Mouse (Mus musculus) embryo, embryonic 10 days (tissue): Measurements from ENCODE around the gene Zbtb25.

Experiments used
- DNase-seq: peaks from one replicate; pipeline ENCODE4 v3.0.0-alpha.2; 2015; ENCODE audit warnings: low spot score

Zbtb25 gene

DNA sequence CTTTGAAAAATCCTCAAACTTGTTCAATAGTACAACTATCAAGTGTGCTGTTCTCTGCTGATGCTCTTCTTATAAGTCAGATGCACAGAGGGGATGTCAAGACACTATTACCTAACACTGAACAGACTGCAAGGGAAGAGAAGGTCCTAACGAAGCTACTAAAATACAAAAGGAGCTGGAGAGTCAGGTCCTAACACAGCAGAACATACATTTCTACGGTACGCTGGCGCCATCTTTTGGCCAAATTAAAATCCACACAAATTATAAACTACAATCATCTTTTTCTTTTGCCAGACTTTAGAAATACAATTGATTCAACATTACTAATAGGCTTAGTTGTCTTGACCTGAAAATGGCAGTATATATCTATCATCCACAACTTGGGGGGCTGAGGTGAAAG, 28.3 kb downstream of the Zbtb25 start:
- peak; percentile 71 for DNase-seq

DNA sequence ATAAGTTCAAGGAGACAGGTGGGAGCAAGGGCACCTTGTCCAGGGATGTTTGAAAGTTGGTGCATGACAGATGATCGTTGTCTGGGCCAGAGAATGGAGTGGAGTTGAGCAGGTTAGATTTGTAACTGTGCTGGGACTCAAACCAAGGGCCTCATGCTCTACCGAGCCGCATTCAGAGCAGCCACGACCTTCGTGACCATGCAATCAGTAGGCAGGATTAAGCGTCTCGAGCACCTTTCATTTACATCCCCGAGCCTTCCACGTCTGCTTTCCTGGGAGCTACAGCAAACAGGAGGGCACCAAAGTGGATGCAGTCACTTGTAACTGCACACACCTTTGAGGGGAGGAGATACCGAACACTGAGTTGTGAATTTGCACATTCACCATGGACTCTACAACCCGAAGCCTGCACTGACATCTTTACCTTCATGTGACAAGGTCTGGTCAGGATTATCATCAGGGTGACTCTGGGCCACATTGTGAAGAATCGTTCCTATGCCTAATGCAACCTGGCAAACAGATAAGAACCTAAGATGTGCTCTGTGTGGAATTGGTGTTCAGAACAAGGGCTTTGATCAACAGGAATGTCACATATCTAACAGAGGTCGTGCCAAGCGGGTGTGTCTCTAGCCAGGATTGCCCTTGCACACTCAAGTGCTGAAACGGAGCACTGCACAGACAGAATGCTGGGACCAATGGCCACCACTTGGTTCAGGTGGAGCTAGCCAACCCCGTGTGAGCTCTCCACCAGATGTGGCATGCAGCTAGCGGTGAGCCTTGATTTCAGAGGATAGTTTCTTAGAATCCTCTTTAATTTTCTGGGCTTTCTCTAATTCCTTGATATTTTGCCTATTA, 33.1 kb downstream of the Zbtb25 start:
- DNase-seq, result no peak

- no peak for DNase-seq
Observed at GRCm38 (mm10) chr12:76335641-76336040, 33.8 kb downstream of the Zbtb25 start.

GRCm38 (mm10) chr12:76333688-76334087, 35.7 kb downstream of the Zbtb25 start:
- DNase-seq, result no peak

GRCm38 (mm10) chr12:76328567-76329354, 40.6 kb downstream of the Zbtb25 start:
- no peak for DNase-seq

- DNase-seq, result no peak
Observed at GRCm38 (mm10) chr12:76326437-76327220, 42.8 kb downstream of the Zbtb25 start.

- peak; percentile 80 for DNase-seq
Observed at GRCm38 (mm10) chr12:76324679-76325431, 44.5 kb downstream of the Zbtb25 start, which contains the start of gene Akap5. TSS of gene Akap5 (plus strand) at chr12:76324891.

GRCm38 (mm10) chr12:76318282-76319212, 50.9 kb downstream of the Zbtb25 start:
- DNase-seq, result peak; percentile 28

GRCm38 (mm10) chr12:76311951-76312350, 57.5 kb downstream of the Zbtb25 start:
- DNase-seq, result no peak

- no peak for DNase-seq
Observed at GRCm38 (mm10) chr12:76311227-76311626, 58.2 kb downstream of the Zbtb25 start.

- DNase-seq, result peak; percentile 35
Observed at GRCm38 (mm10) chr12:76310633-76311032, 58.8 kb downstream of the Zbtb25 start.

- no peak for DNase-seq
Observed at GRCm38 (mm10) chr12:76310007-76310406, 59.4 kb downstream of the Zbtb25 start.

DNA sequence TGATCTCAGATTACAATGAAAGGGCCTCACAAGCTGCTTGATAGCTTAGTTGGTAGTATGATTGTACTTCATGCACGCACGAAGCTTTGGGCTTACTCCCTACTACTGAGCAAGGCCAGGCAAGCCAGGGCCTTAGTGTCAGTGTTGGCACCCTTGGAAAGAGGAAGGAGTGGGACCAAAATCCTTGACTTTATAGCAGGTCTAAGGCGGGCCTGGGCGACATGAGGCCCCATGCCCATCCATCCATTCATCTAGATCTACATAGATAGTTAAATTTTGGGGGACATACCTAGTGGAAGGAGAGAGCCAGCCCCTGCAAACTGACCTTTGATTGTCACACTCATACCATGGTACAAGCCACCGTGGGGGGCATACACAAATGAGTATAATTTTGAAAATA, 61.0 kb downstream of the Zbtb25 start:
- DNase-seq, result no peak

- peak; percentile 40 for DNase-seq
Observed at GRCm38 (mm10) chr12:76307964-76308363, 61.4 kb downstream of the Zbtb25 start.

- no peak for DNase-seq
Observed at GRCm38 (mm10) chr12:76306852-76307561, 62.4 kb downstream of the Zbtb25 start.

- no peak for DNase-seq
Observed at GRCm38 (mm10) chr12:76305107-76305506, 64.3 kb downstream of the Zbtb25 start.

- no peak for DNase-seq
Observed at GRCm38 (mm10) chr12:76304199-76304598, 65.2 kb downstream of the Zbtb25 start.

DNA sequence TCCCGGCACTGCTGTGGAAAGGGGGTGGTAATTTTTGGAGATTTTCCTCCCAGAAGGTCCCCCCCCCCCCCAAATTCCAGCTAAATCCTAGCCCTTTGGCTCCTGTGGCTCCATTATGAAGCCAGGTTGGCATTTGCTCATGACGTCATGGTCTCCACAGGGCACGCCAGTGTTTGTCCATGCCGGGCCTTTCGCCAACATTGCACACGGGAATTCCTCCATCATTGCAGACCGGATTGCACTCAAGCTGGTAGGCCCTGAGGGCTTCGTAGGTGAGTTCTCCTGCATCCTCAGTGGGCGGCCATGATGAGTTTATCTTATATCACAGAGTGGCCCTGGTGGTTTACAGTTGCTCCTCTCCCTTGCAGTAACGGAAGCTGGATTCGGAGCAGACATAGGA, 65.9 kb downstream of the Zbtb25 start:
- DNase-seq, result no peak

GRCm38 (mm10) chr12:76300367-76300766, 69.0 kb downstream of the Zbtb25 start:
- no peak for DNase-seq
